Mouse (Mus musculus): ENCODE results near the gene 4930404H24Rik. TPM values are rescaled to one million over a fixed set of nuclear protein-coding genes. Genes with fewer than 3 reads are reported as not detected.
A peak's percentile ranks its signal among the peaks of the same experiment; 100 is the strongest.

The 4930404H24Rik gene
- total and polyA plus RNA-seq, 3 experiments = not detected

- peak; percentile 82 for DNase-seq
Measured at GRCm38 (mm10) chr2:153509211-153510029, 16.8 kb downstream of the 4930404H24Rik start.

- no peak for DNase-seq
Measured at GRCm38 (mm10) chr2:153510136-153510535, 17.5 kb downstream of the 4930404H24Rik start.

- no peak for DNase-seq
Measured at GRCm38 (mm10) chr2:153511562-153511961, 19.0 kb downstream of the 4930404H24Rik start.

- DNase-seq = no peak
Measured at GRCm38 (mm10) chr2:153512416-153513323, 20.1 kb downstream of the 4930404H24Rik start.

GRCm38 (mm10) chr2:153513983-153514382 is 21.4 kb downstream of the 4930404H24Rik start:
- DNase-seq = no peak

GRCm38 (mm10) chr2:153514497-153515380 is 22.1 kb downstream of the 4930404H24Rik start:
- DNase-seq = no peak

- no peak for DNase-seq
Measured at GRCm38 (mm10) chr2:153515582-153515981, 23.0 kb downstream of the 4930404H24Rik start.

- DNase-seq = peak; percentile 58
Measured at GRCm38 (mm10) chr2:153516961-153517360, 24.4 kb downstream of the 4930404H24Rik start.

- DNase-seq = no peak
Measured at GRCm38 (mm10) chr2:153520057-153520456, 27.5 kb downstream of the 4930404H24Rik start.

- DNase-seq = no peak
Measured at GRCm38 (mm10) chr2:153522270-153522669, 29.7 kb downstream of the 4930404H24Rik start.

- DNase-seq = no peak
Measured at GRCm38 (mm10) chr2:153523143-153523542, 30.6 kb downstream of the 4930404H24Rik start.

- no peak for DNase-seq
Measured at GRCm38 (mm10) chr2:153523656-153524055, 31.1 kb downstream of the 4930404H24Rik start.

GRCm38 (mm10) chr2:153524727-153525126 is 32.1 kb downstream of the 4930404H24Rik start:
- DNase-seq = no peak

- DNase-seq = peak; percentile 47
Measured at GRCm38 (mm10) chr2:153525906-153526311, 33.3 kb downstream of the 4930404H24Rik start.

GRCm38 (mm10) chr2:153526850-153527530 is 34.4 kb downstream of the 4930404H24Rik start:
- DNase-seq = no peak

- peak; percentile 84 for DNase-seq
Measured at GRCm38 (mm10) chr2:153527580-153528531, 35.3 kb downstream of the 4930404H24Rik start.

- DNase-seq = peak; percentile 73
Measured at GRCm38 (mm10) chr2:153528571-153529364, 36.2 kb downstream of the 4930404H24Rik start.

GRCm38 (mm10) chr2:153529365-153529781 is 36.8 kb downstream of the 4930404H24Rik start:
- peak; percentile 79 for DNase-seq
